Mouse (Mus musculus) bone marrow, adult 2 months (tissue): ENCODE measurements around the gene S100a5. TPM values are rescaled to one million over a fixed set of nuclear protein-coding genes. Genes with fewer than 3 reads are reported as not detected.

Source experiments
- H3K27ac ChIP-seq: fragments of 200-500 bp; 2 replicates; pipeline ENCODE4 v1.5.1; 2012; ENCODE audit warnings: low read depth, mild to moderate bottlenecking, control low read depth, inconsistent platforms, low read length; ENCODE audit not compliant: control insufficient read depth, poor library complexity, insufficient read depth
- H3K4me1 ChIP-seq: fragments of 200-500 bp; 2 replicates; pipeline ENCODE4 v1.6.1; 2011; ENCODE audit warnings: low read length; ENCODE audit not compliant: control insufficient read depth, insufficient read depth
- H3K4me3 ChIP-seq: fragments of 200-500 bp; replicated peaks from 2 replicates; pipeline ENCODE3; 2011; ENCODE audit warnings: mild to moderate bottlenecking, low read depth, low read length, control low read depth; ENCODE audit not compliant: control insufficient read depth
- CTCF ChIP-seq: fragments of 200-500 bp; IDR thresholded peaks from 2 replicates; pipeline ENCODE4 v1.5.1; 2011; ENCODE audit warnings: low read length, control low read depth; ENCODE audit not compliant: control insufficient read depth, insufficient read depth
- POLR2A ChIP-seq: fragments of 200-500 bp; IDR thresholded peaks from 2 replicates; pipeline ENCODE4 v1.6.1; 2011; ENCODE audit warnings: low read depth, mild to moderate bottlenecking, control low read depth, low read length, borderline replicate concordance; ENCODE audit not compliant: control insufficient read depth
- WGBS: fragments of 180-500 bp; shearing (Covaris S2); methylation state at CpG from one replicate; pipeline ENCODE4 v1.1.7; 2018; 5-methylcytosine and 5-hydroxymethylcytosine counted together
- polyA plus RNA-seq: library from polyadenylated mRNA; stranded (reverse); fragments of >200 nt; gene quantifications from 2 replicates; pipeline ENCODE4 v1.2.4, GENCODE M21; 2011; ENCODE audit warnings: low replicate concordance; ENCODE audit not compliant: missing spikeins, insufficient read depth, insufficient read length

Gene S100a5
- polyA plus RNA-seq = not detected in 2 replicates

GRCm38 (mm10) chr3:90608223-90608622, at the start of gene S100a5:
TSS of gene S100a5 (plus strand) at chr3:90608523.
- Histone ChIP-seq H3K4me1 (peaks cover 6% of the 10 kb centered on the region), H3K4me3 (no peak within 1 kb of the TSS), H3K27ac (no peak within 1 kb of the TSS)
- TF ChIP-seq CTCF (no peak), POLR2A (no peak)
- 52% methylated on average over 3 of the region's 3 CpGs for WGBS

GRCm38 (mm10) chr3:90560008-90560628, 48.2 kb upstream of the S100a5 start, which contains the start of gene S100a3:
TSS of gene S100a3 (plus strand) at chr3:90560578.
- no peak within 1 kb of the TSS for H3K27ac ChIP-seq
- WGBS = 81% methylated on average over 6 of the region's 6 CpGs
- H3K4me3 ChIP-seq = no peak within 1 kb of the TSS
- no peak for TF ChIP-seq CTCF
- TF ChIP-seq POLR2A = no peak
- no peaks in the 10 kb centered on the region for H3K4me1 ChIP-seq

GRCm38 (mm10) chr3:90574691-90575090, 33.6 kb upstream of the S100a5 start:
- TF ChIP-seq POLR2A (no peak), CTCF (no peak)
- Histone ChIP-seq H3K4me1 (no peaks in the 10 kb centered on the region; the same call in 1 of the 2 replicates), H3K27ac (no peak overlapping the region), H3K4me3 (no peak overlapping the region)
- WGBS = 74% methylated on average over 5 of the region's 5 CpGs

- 71% methylated on average over 3 of the region's 3 CpGs for WGBS
- Histone ChIP-seq H3K4me1 (no peaks in the 10 kb centered on the region; the same call in 1 of the 2 replicates), H3K27ac (no peak overlapping the region), H3K4me3 (no peak overlapping the region)
- TF ChIP-seq CTCF = no peak
- TF ChIP-seq POLR2A = no peak
Measured at GRCm38 (mm10) chr3:90575320-90575719, 33.0 kb upstream of the S100a5 start.

- no peak overlapping the region for H3K27ac ChIP-seq
- 78% methylated on average over 10 of the region's 10 CpGs for WGBS
Measured at GRCm38 (mm10) chr3:90576351-90577001, 31.8 kb upstream of the S100a5 start.

GRCm38 (mm10) chr3:90579433-90579832, 28.9 kb upstream of the S100a5 start:
- WGBS = 80% methylated on average over 7 of the region's 7 CpGs
- H3K4me1 ChIP-seq = no peaks in the 10 kb centered on the region; the same call in 1 of the 2 replicates
- H3K27ac ChIP-seq = no peak overlapping the region

More at GRCm38 (mm10) chr3:90576351-90577001, 31.8 kb upstream of the S100a5 start:
- no peak for TF ChIP-seq POLR2A
- TF ChIP-seq CTCF = no peak
- Histone ChIP-seq H3K4me1 (no peaks in the 10 kb centered on the region; the same call in 1 of the 2 replicates), H3K4me3 (no peak overlapping the region)

GRCm38 (mm10) chr3:90581141-90581540, 27.2 kb upstream of the S100a5 start:
- TF ChIP-seq CTCF (no peak), POLR2A (no peak)
- Histone ChIP-seq H3K4me1 (peaks cover under 1% of the 10 kb centered on the region; the same call in 1 of the 2 replicates), H3K4me3 (no peak overlapping the region), H3K27ac (no peak overlapping the region)
- WGBS = 87% methylated on average over 5 of the region's 5 CpGs

More at GRCm38 (mm10) chr3:90579433-90579832, 28.9 kb upstream of the S100a5 start:
- no peak overlapping the region for H3K4me3 ChIP-seq
- TF ChIP-seq CTCF (no peak), POLR2A (no peak)

GRCm38 (mm10) chr3:90582156-90582555, 26.2 kb upstream of the S100a5 start:
- H3K27ac ChIP-seq = no peak overlapping the region
- WGBS = 91% methylated on average over 1 of the region's 1 CpGs
- peaks cover 4% of the 10 kb centered on the region; the same call in 1 of the 2 replicates for H3K4me1 ChIP-seq
- H3K4me3 ChIP-seq = no peak overlapping the region
- TF ChIP-seq POLR2A (no peak), CTCF (peak; percentile 26; the same call in 1 of the 2 replicates)

GRCm38 (mm10) chr3:90582556-90582955, 25.8 kb upstream of the S100a5 start:
- Histone ChIP-seq H3K4me3 (no peak overlapping the region), H3K4me1 (peaks cover 4% of the 10 kb centered on the region; the same call in 1 of the 2 replicates), H3K27ac (no peak overlapping the region)
- 87% methylated on average over 4 of the region's 4 CpGs for WGBS
- no peak for TF ChIP-seq POLR2A
- no peak for TF ChIP-seq CTCF
